Mouse (Mus musculus) cortical plate, adult 2 months (tissue): Measurements from ENCODE around the gene Olfr418.

Source experiments
- CTCF ChIP-seq: fragments of 200-500 bp; IDR thresholded peaks from 2 replicates; pipeline ENCODE4 v1.5.1; 2011; ENCODE audit warnings: mild to moderate bottlenecking, control low read depth, low read length; ENCODE audit not compliant: insufficient read depth; ENCODE audit errors: extremely low read depth
- POLR2A ChIP-seq: fragments of 200-500 bp; IDR thresholded peaks from 2 replicates; pipeline ENCODE4 v1.6.1; 2011; ENCODE audit warnings: mild to moderate bottlenecking, low read length, control low read depth; ENCODE audit not compliant: insufficient read depth; ENCODE audit errors: extremely low read depth

- no peak for TF ChIP-seq CTCF
- TF ChIP-seq POLR2A, result no peak
Measured at GRCm38 (mm10) chr1:173216481-173216880, 49.3 kb upstream of the Olfr418 start.
